Mouse (Mus musculus): Measurements from ENCODE around the gene Slc25a42. TPM values are rescaled to one million over a fixed set of nuclear protein-coding genes. Genes with fewer than 3 reads are reported as not detected.
A peak's percentile ranks its signal among the peaks of the same experiment; 100 is the strongest.

Slc25a42 gene
- polyA plus RNA-seq, 2 experiments from 2014 or later: 4.9 to 6.3 TPM

- ATAC-seq: no peak
Observed at GRCm38 (mm10) chr8:70170116-70170515, 42.0 kb downstream of the Slc25a42 start.

GRCm38 (mm10) chr8:70166504-70167110, 45.5 kb downstream of the Slc25a42 start:
- peak; percentile 75 for ATAC-seq

- no peak for ATAC-seq
Observed at GRCm38 (mm10) chr8:70163316-70163715, 48.8 kb downstream of the Slc25a42 start.

- peak; percentile 50 for ATAC-seq
Observed at GRCm38 (mm10) chr8:70160015-70160414, 52.1 kb downstream of the Slc25a42 start.

GRCm38 (mm10) chr8:70159211-70159610, 52.9 kb downstream of the Slc25a42 start:
- no peak for ATAC-seq

GRCm38 (mm10) chr8:70158069-70158853, 53.8 kb downstream of the Slc25a42 start:
- peak; percentile 72 for ATAC-seq

- no peak for ATAC-seq
Observed at GRCm38 (mm10) chr8:70157240-70157800, 54.8 kb downstream of the Slc25a42 start.

- ATAC-seq: peak; percentile 97
Observed at GRCm38 (mm10) chr8:70152537-70153257, 59.4 kb downstream of the Slc25a42 start.

- ATAC-seq: no peak
Observed at GRCm38 (mm10) chr8:70150158-70150557, 61.9 kb downstream of the Slc25a42 start.

GRCm38 (mm10) chr8:70147678-70148607, 64.2 kb downstream of the Slc25a42 start:
- ATAC-seq: no peak

- no peak for ATAC-seq
Observed at GRCm38 (mm10) chr8:70139981-70140380, 72.1 kb downstream of the Slc25a42 start.

GRCm38 (mm10) chr8:70139026-70139857, 72.9 kb downstream of the Slc25a42 start, which contains the start of the genes Rfxank, Borcs8 and Mef2b:
Gene Rfxank, minus strand, starts transcription at chr8:70139154.
Gene Borcs8, plus strand, starts transcription at chr8:70139499.
Gene Mef2b, plus strand, starts transcription at chr8:70139711.
- peak; percentile 90 for ATAC-seq

GRCm38 (mm10) chr8:70137890-70138289, 74.2 kb downstream of the Slc25a42 start:
- no peak for ATAC-seq

- ATAC-seq: no peak
Observed at GRCm38 (mm10) chr8:70136591-70136990, 75.5 kb downstream of the Slc25a42 start.

GRCm38 (mm10) chr8:70134931-70135330, 77.2 kb downstream of the Slc25a42 start:
- ATAC-seq: no peak

Other genes starting within 250 kb of the Slc25a42 start
- gene Gatad2a, start 215.9 kb downstream of the Slc25a42 start, polyA plus RNA-seq (2017; shearing (Covaris generic)): 10 to 100 TPM; 22.9 to 25.8 TPM
- 10 to 100 TPM; 36.4 to 50.1 TPM for gene Mau2, start 169.6 kb downstream of the Slc25a42 start, polyA plus RNA-seq (2017; shearing (Covaris generic))
- 10 to 100 TPM; 45.0 to 46.4 TPM for gene Sugp1, start 169.5 kb downstream of the Slc25a42 start, polyA plus RNA-seq (2017; shearing (Covaris generic))
- under 1 TPM; 0.34 to 0.69 TPM for gene Tm6sf2, start 139.4 kb downstream of the Slc25a42 start, polyA plus RNA-seq (2017; shearing (Covaris generic))
- not detected for gene Hapln4, start 128.8 kb downstream of the Slc25a42 start, polyA plus RNA-seq (2017; shearing (Covaris generic))
- gene Ncan, start 91.4 kb downstream of the Slc25a42 start, polyA plus RNA-seq (2017; shearing (Covaris generic)): not detected
- 10 to 100 TPM; 34.3 to 56.0 TPM for gene Nr2c2ap, start 81.0 kb downstream of the Slc25a42 start, polyA plus RNA-seq (2017; shearing (Covaris generic))
- gene Rfxank, start 73.2 kb downstream of the Slc25a42 start, polyA plus RNA-seq (2017; shearing (Covaris generic)): 10 to 100 TPM; 36.2 to 58.5 TPM
- 100 to 1,000 TPM in 1 of 2 experiments, 10 to 100 TPM in 1; 98.5 to 112 TPM for gene Borcs8, start 72.8 kb downstream of the Slc25a42 start, polyA plus RNA-seq (2017; shearing (Covaris generic))
- gene Mef2b, start 72.6 kb downstream of the Slc25a42 start, polyA plus RNA-seq (2017; shearing (Covaris generic)): not detected
- 10 to 100 TPM; 17.4 to 27.3 TPM for gene Tmem161a, start 39.9 kb downstream of the Slc25a42 start, polyA plus RNA-seq (2017; shearing (Covaris generic))
- 10 to 100 TPM; 18.7 to 23.3 TPM for gene Sugp2, start 21.9 kb upstream of the Slc25a42 start, polyA plus RNA-seq (2017; shearing (Covaris generic))
- 1 to 10 TPM; 6.6 to 7.6 TPM for gene Armc6, start 22.2 kb upstream of the Slc25a42 start, polyA plus RNA-seq (2017; shearing (Covaris generic))
- under 1 TPM in 1 of 2 experiments, not detected in 1; 0.66 TPM for gene Homer3, start 70.5 kb upstream of the Slc25a42 start, polyA plus RNA-seq (2017; shearing (Covaris generic))
- gene Ddx49, start 90.2 kb upstream of the Slc25a42 start, polyA plus RNA-seq (2017; shearing (Covaris generic)): 10 to 100 TPM; 44.3 to 46.8 TPM
- 100 to 1,000 TPM; 312 to 332 TPM for gene Cope, start 90.2 kb upstream of the Slc25a42 start, polyA plus RNA-seq (2017; shearing (Covaris generic))
- not detected for gene Cers1, start 103.5 kb upstream of the Slc25a42 start, polyA plus RNA-seq (2017; shearing (Covaris generic))
- gene Gdf1, start 117.5 kb upstream of the Slc25a42 start, polyA plus RNA-seq (2017; shearing (Covaris generic)): under 1 TPM in 1 of 2 experiments, not detected in 1; 0.79 TPM
- gene Upf1, start 141.0 kb upstream of the Slc25a42 start, polyA plus RNA-seq (2017; shearing (Covaris generic)): 10 to 100 TPM; 12.1 to 15.3 TPM
- under 1 TPM in 1 of 2 experiments, not detected in 1; 0.95 TPM for gene Comp, start 161.3 kb upstream of the Slc25a42 start, polyA plus RNA-seq (2017; shearing (Covaris generic))
- 1 to 10 TPM; 7.1 to 8.4 TPM for gene Crtc1, start 227.3 kb upstream of the Slc25a42 start, polyA plus RNA-seq (2017; shearing (Covaris generic))